Mouse (Mus musculus) telencephalon, adult 2 months (tissue): ENCODE results near the gene Mob1a.
"Not testable (repeated sequence)": the region's sequence is repeated elsewhere in the genome, so short reads cannot be mapped to it uniquely, and the experiment has no call there.

Source experiments
- DNase-seq: peaks from one replicate; pipeline ENCODE4 v3.0.0-alpha.2; 2011; ENCODE audit warnings: low read depth, low spot score

The Mob1a gene

GRCm38 (mm10) chr6:83342957-83343356 lies 17.1 kb downstream of the Mob1a start:
- no peak for DNase-seq

DNA sequence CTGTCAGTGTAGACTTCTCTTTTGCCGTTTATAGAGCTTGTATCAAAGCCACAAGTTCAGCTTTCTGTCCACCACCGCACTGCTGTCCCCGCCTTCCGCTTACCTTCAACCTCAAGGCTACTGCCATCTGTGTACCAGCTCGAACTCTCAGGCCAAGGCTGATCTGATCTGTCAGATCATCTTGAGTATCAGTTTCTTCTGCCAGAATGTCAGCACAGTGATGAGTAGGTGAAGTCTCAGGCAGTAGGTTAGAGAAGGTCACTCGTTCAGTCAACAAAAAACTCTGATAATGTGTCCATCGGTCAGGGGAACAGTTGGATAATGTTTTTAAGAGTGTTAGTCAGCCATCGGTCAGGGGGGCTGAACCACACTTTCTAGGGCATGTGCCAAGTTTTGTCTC lies 19.5 kb downstream of the Mob1a start:
- DNase-seq, result not testable (repeated sequence)

GRCm38 (mm10) chr6:83347916-83348315 lies 22.1 kb downstream of the Mob1a start:
- DNase-seq, result no peak

- DNase-seq, result no peak
Observed at GRCm38 (mm10) chr6:83348873-83349272, 23.1 kb downstream of the Mob1a start, which contains the start of gene Bola3. Gene Bola3, plus strand, starts transcription at chr6:83349147.

- DNase-seq, result no peak
Observed at GRCm38 (mm10) chr6:83349274-83349958, 23.6 kb downstream of the Mob1a start.

GRCm38 (mm10) chr6:83350172-83350571 lies 24.4 kb downstream of the Mob1a start:
- no peak for DNase-seq

DNA sequence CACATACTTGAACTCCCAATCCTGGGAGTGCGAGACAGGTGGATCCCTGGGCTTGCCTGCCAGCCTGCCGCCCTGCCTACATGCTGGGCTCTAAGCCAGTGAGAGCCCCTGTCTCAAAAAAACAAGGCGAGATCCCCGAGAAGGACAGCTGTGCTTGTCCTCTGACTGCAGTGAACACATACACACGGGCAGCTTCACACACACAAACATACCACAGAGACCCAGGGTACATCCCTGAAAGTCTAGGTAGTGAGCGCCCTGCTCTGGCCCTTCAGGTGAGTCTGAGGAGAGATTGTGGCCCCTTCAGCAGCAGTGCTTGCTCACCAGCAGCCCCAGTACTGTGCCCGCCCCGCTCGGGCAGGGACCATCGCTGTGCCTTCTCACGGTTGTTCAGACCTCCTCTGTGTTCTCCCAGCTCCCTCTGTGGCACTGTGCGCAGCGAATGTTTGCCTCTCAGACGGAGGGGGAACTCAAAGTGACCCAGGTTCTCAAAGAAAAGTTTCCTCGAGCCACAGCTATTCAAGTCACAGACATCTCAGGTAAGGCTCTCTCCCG lies 25.1 kb downstream of the Mob1a start:
- no peak for DNase-seq

DNA sequence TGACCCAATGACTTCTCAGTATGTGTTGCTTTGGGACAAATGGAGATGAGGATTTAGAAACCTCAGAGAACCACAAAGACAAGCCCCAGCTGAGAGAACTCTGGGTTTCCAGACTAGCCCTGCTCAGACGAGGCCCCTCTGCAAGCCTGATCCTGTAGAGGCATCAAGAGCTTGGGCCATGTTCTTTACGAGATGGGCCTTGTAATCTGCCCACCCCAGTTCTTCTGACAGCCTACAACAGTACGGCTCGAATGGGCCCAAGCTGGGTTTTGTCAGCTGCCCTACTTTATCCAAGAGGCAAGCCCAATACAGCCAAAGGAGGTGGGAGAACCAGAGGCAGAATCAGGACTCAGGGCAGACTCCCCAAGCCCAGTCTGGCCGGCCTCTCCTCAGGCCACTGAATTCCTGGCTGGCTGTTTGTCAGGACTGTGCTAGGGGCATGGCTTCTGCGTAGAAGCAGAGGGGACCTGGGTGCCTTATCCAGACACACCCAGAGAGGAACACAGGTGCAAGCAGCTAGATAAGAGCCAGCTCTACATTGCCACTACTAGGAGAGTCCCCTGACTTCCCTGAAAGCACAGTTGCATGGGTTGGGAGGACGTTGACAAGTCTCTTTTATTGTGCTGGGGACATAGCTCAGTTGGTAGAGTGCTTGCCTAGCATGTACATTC lies 25.8 kb downstream of the Mob1a start:
- no peak for DNase-seq

GRCm38 (mm10) chr6:83352666-83353410 lies 27.0 kb downstream of the Mob1a start:
- no peak for DNase-seq

- DNase-seq, result no peak
Observed at GRCm38 (mm10) chr6:83354856-83355781, 29.3 kb downstream of the Mob1a start.

DNA sequence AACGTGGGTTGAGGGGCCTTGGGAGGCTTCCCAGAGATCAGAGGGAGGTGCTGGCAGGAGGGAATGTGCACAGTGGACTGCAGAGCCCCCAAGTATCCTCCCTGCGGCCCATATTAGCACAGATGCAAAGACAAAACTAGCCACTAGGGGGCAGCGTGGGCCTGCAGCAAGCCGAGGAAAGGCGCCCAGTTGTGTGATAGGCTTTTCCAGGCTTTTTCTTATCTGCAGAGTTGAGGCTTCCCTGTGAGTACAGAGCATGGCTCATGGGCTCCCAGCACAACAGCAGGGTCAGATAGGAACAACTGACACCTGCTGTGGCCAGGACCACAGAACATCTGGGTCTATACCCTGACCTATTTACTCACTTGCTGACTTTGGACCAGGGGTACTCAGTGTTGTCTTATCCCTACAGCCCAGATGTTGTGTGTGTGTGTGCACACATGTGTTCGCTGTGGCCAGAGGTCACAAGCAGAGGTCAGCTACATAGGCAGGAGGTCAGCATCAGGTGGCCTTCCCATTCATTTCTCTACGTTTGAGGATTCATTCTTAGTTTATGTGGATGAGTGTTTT lies 30.8 kb downstream of the Mob1a start:
- peak; percentile 48 for DNase-seq

DNA sequence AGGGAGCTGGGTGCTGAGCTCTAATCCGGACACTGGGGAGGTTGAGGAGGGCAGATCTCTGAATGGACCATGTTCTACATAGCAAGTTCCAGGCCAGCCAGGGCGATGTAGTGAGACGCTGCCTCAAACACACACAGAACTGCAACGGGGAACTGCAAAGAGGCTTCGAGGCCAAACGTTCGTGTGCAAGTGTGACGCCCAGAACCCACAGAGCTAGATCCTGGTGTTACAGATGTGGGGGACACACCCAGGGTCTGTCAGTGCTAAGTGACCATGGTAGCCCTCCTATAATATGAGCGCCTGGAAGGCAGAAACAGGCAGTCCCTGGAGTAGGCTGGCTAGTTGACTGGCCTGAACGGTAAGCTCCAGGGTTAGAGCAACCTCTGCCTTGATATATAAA lies 31.6 kb downstream of the Mob1a start:
- no peak for DNase-seq

DNA sequence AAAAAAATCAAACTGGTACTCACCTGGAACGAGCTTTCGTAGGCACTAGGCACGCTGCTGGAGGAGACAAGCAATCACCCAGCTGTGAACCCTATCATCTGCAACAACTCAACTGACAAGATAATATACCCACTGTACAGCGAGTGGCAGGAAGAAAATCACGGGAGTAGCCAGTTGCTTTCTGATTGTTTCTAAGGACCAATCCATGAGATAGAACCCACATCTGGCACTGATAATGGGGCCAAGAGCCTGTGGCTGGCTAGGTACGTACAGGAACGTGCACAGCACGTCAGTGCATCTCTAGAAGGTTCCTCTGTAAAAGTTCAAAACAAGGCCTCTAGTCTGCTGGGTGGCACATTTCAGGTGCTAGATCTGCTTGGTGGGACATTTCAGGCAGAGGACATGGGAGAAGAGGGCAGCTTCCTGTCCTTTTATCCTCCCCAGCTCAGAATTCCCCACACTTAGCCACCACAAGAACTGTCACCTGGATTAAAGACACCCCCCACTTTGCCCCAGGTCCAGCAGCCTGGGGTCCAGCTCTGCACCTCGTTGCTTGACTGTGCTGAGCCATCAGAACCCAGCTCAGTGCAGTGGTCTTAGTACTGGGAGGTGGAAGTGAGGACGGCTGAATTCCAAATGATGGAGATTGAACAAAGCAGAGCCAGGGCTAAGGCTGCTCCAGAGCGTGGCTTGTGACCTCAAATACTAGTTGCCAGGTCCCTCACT lies 35.9 kb downstream of the Mob1a start:
- DNase-seq, result no peak

GRCm38 (mm10) chr6:83363075-83363474 lies 37.3 kb downstream of the Mob1a start:
- no peak for DNase-seq

DNA sequence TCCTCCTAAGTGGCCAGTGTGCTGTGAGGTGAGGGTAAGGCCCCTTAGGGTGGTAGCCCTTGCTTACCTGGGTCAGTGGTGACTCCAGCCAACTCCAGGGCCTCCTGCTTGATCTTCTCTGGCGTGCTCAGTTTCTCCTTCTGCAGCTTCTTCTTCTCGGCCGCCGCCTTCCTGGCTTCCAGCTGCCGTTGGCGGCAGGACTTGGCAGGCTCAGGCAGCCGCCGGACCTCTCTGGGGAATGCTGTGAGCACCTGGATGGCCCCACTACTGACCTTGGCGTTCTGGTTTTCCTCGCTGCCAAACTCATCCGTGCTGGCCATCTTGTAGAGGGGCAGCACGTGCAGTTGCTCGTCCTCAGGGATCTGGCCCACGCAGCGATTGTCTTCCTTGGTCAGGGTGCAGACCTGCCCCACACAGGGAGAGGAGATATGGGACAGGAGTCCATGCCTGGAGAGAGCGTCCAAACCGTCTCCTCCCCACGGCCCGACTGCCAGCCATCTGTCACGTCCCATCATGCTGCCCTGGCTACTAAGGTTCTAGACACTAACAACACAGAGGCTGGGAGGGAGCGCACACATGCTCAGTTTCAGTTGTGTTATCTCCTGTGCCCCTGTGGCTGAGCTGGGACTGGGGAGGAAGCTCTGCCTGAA lies 44.6 kb downstream of the Mob1a start:
- no peak for DNase-seq

DNA sequence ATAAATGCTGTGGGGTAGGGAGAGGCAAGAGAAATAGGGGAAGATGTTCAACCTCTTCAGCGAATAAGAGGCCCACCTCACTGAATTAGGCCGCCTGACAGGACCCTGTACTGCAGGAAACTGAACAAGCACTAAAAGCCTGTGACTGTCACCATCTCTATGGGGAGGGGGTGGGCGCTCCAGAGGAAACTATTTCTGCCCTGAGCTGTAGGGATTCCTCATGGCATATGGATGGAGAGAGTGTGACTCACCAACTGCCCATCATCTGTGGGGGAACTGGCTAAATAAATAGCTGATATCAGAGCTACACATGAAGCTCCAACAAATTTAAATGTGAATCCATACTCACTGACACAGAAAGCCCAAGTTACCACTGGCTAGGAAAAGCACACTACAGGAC lies 45.5 kb downstream of the Mob1a start:
- no peak for DNase-seq

- no peak for DNase-seq
Observed at GRCm38 (mm10) chr6:83373704-83374300, 48.0 kb downstream of the Mob1a start.

GRCm38 (mm10) chr6:83381510-83382491 lies 56.0 kb downstream of the Mob1a start:
- DNase-seq, result no peak
